Mouse (Mus musculus) C2C12 (cell line): ENCODE results near the gene Nabp1. TPM values are rescaled to one million over a fixed set of nuclear protein-coding genes. Genes with fewer than 3 reads are reported as not detected.

Source experiments
- H3K27me3 ChIP-seq: one replicate; pipeline ENCODE4 v1.6.1; 2011; ENCODE audit not compliant: control insufficient read depth, insufficient read depth, insufficient read length
- H3K36me3 ChIP-seq: one replicate; pipeline ENCODE4 v1.6.1; 2011; ENCODE audit not compliant: control insufficient read depth, insufficient read depth
- H3K4me3 ChIP-seq: one replicate; pipeline ENCODE4 v1.5.1; 2011; ENCODE audit warnings: mild to moderate bottlenecking, control low read depth; ENCODE audit not compliant: poor library complexity, insufficient read depth, severe bottlenecking
- H3K79me2 ChIP-seq: one replicate; pipeline ENCODE4 v1.6.1; 2011; ENCODE audit not compliant: control insufficient read depth, insufficient read depth
- H3K79me3 ChIP-seq: one replicate; pipeline ENCODE4 v1.6.1; 2011; ENCODE audit warnings: low read depth, control low read depth
- H3ac ChIP-seq: one replicate; pipeline ENCODE3; 2011; ENCODE audit warnings: low read depth; ENCODE audit not compliant: control insufficient read depth, insufficient read length
- CEBPB ChIP-seq: IDR thresholded peaks from one replicate; pipeline ENCODE4 v1.6.1; 2011; ENCODE audit warnings: low read depth, mild to moderate bottlenecking, control low read depth, moderate library complexity
- CTCF ChIP-seq: IDR thresholded peaks from one replicate; pipeline ENCODE4 v1.5.1; 2011; ENCODE audit not compliant: control insufficient read depth, insufficient read depth, insufficient read length
- FOSL1 ChIP-seq: IDR thresholded peaks from one replicate; pipeline ENCODE4 v1.8.0; 2011; ENCODE audit warnings: mild to moderate bottlenecking, low read length; ENCODE audit not compliant: poor library complexity, insufficient read depth, severe bottlenecking
- MAX ChIP-seq: IDR thresholded peaks from one replicate; pipeline ENCODE4 v1.6.1; 2011; ENCODE audit warnings: mild to moderate bottlenecking, control low read depth
- MYOD1 ChIP-seq: IDR thresholded peaks from one replicate; pipeline ENCODE4 v1.6.1; 2011; ENCODE audit warnings: low read depth; ENCODE audit not compliant: control insufficient read depth, insufficient read length
- MYOG ChIP-seq: IDR thresholded peaks from one replicate; pipeline ENCODE4 v1.6.1; 2011; ENCODE audit not compliant: control insufficient read depth, insufficient read length; ENCODE audit errors: extremely low read depth
- USF1 ChIP-seq: IDR thresholded peaks from one replicate; pipeline ENCODE4 v1.6.1; 2011; ENCODE audit warnings: low read depth, mild to moderate bottlenecking, control low read depth, moderate library complexity
- polyA plus RNA-seq: library from polyadenylated mRNA; unstranded; fragments of >200 nt; fragmentation: generic; extraction: Trizol; gene quantifications from one replicate; pipeline ENCODE4 v1.2.1, GENCODE M21; 2012; ENCODE audit warnings: missing spikeins

Gene Nabp1
- polyA plus RNA-seq, 1 experiment, result 7.1 TPM

- TF ChIP-seq CTCF (no peak), MYOG (no peak), MYOD1 (no peak), USF1 (no peak), MAX (no peak), CEBPB (no peak), FOSL1 (no peak)
- Histone ChIP-seq H3K36me3 (no peaks in the 10 kb centered on the region), H3K4me3 (no peak overlapping the region), H3K27me3 (no peaks in the 10 kb centered on the region), H3K79me2 (no peaks in the 10 kb centered on the region), H3K79me3 (no peaks in the 10 kb centered on the region), H3ac (no peak overlapping the region)
Measured at GRCm38 (mm10) chr1:51502353-51502752, 24.1 kb upstream of the Nabp1 start.

- Histone ChIP-seq H3K79me2 (no peaks in the 10 kb centered on the region), H3ac (no peak overlapping the region), H3K79me3 (no peaks in the 10 kb centered on the region), H3K27me3 (no peaks in the 10 kb centered on the region), H3K36me3 (no peaks in the 10 kb centered on the region), H3K4me3 (no peak overlapping the region)
- TF ChIP-seq CTCF (no peak), USF1 (no peak), MYOD1 (no peak)
Measured at GRCm38 (mm10) chr1:51501251-51501650, 23.0 kb upstream of the Nabp1 start.

GRCm38 (mm10) chr1:51498601-51499098 is 20.4 kb upstream of the Nabp1 start:
- no peaks in the 10 kb centered on the region for H3K79me3 ChIP-seq
- H3K4me3 ChIP-seq, result no peak overlapping the region
- H3K36me3 ChIP-seq, result no peaks in the 10 kb centered on the region
- H3ac ChIP-seq, result no peak overlapping the region
- no peaks in the 10 kb centered on the region for H3K27me3 ChIP-seq
- no peaks in the 10 kb centered on the region for H3K79me2 ChIP-seq
- TF ChIP-seq MAX (no peak), CEBPB (no peak), USF1 (no peak), MYOD1 (no peak), FOSL1 (no peak), CTCF (no peak), MYOG (no peak)

GRCm38 (mm10) chr1:51496163-51496562 is 17.9 kb upstream of the Nabp1 start:
- Histone ChIP-seq H3K27me3 (no peaks in the 10 kb centered on the region), H3ac (no peak overlapping the region), H3K4me3 (no peak overlapping the region), H3K79me3 (no peaks in the 10 kb centered on the region), H3K36me3 (no peaks in the 10 kb centered on the region), H3K79me2 (no peaks in the 10 kb centered on the region)
- TF ChIP-seq CTCF (no peak), MYOG (no peak), USF1 (no peak), CEBPB (no peak), FOSL1 (no peak), MYOD1 (no peak), MAX (no peak)

GRCm38 (mm10) chr1:51493592-51494307 is 15.5 kb upstream of the Nabp1 start:
- H3K79me3 ChIP-seq, result no peaks in the 10 kb centered on the region
- H3K4me3 ChIP-seq, result no peak overlapping the region
- H3ac ChIP-seq, result no peak overlapping the region
- H3K79me2 ChIP-seq, result no peaks in the 10 kb centered on the region
- TF ChIP-seq CTCF, result no peak
- TF ChIP-seq FOSL1, result no peak
- no peak for TF ChIP-seq USF1
- no peak for TF ChIP-seq CEBPB
- no peak for TF ChIP-seq MYOG
- TF ChIP-seq MYOD1, result peak; percentile 49
- no peaks in the 10 kb centered on the region for H3K36me3 ChIP-seq
- H3K27me3 ChIP-seq, result no peaks in the 10 kb centered on the region

GRCm38 (mm10) chr1:51486291-51486690 is 8.1 kb upstream of the Nabp1 start:
- H3K79me3 ChIP-seq, result no peaks in the 10 kb centered on the region
- no peaks in the 10 kb centered on the region for H3K36me3 ChIP-seq
- no peak overlapping the region for H3ac ChIP-seq

More at GRCm38 (mm10) chr1:51486291-51486690, 8.1 kb upstream of the Nabp1 start:
- Histone ChIP-seq H3K27me3 (no peaks in the 10 kb centered on the region), H3K4me3 (no peak overlapping the region), H3K79me2 (no peaks in the 10 kb centered on the region)
- no peak for TF ChIP-seq CTCF
- no peak for TF ChIP-seq CEBPB
- no peak for TF ChIP-seq USF1
- TF ChIP-seq MYOD1, result no peak
- no peak for TF ChIP-seq MAX
- TF ChIP-seq FOSL1, result no peak
- no peak for TF ChIP-seq MYOG
